Mouse (Mus musculus): ENCODE results near the gene Nrxn3.

Nrxn3 gene

GRCm38 (mm10) chr12:90131927-90132869 is 1409.5 kb downstream of the Nrxn3 start:
- no peak for DNase-seq (ENCODE audit: low spot score)

GRCm38 (mm10) chr12:90142011-90142410 is 1419.3 kb downstream of the Nrxn3 start:
- no peak for DNase-seq (ENCODE audit: low spot score)

GRCm38 (mm10) chr12:90144247-90144646 is 1421.6 kb downstream of the Nrxn3 start:
- DNase-seq (ENCODE audit: low spot score), result no peak

GRCm38 (mm10) chr12:90158131-90158772 is 1435.6 kb downstream of the Nrxn3 start:
- no peak for DNase-seq (ENCODE audit: low spot score)

GRCm38 (mm10) chr12:90159911-90160310 is 1437.2 kb downstream of the Nrxn3 start:
- DNase-seq (ENCODE audit: low spot score), result no peak

- DNase-seq (ENCODE audit: low spot score), result no peak
These were observed 1443.4 kb downstream of the Nrxn3 start for GRCm38 (mm10) chr12:90166118-90166517.

- DNase-seq (ENCODE audit: low spot score), result no peak
These were observed 1458.9 kb downstream of the Nrxn3 start for GRCm38 (mm10) chr12:90181566-90181965.

GRCm38 (mm10) chr12:90183021-90183420 is 1460.3 kb downstream of the Nrxn3 start:
- no peak for DNase-seq (ENCODE audit: low spot score)

- DNase-seq (ENCODE audit: low spot score), result no peak
These were observed 1473.5 kb downstream of the Nrxn3 start for GRCm38 (mm10) chr12:90196161-90196560.

GRCm38 (mm10) chr12:90197994-90198393 is 1475.3 kb downstream of the Nrxn3 start:
- DNase-seq (ENCODE audit: low spot score), result no peak

- DNase-seq (ENCODE audit: low spot score), result no peak
These were observed 1479.8 kb downstream of the Nrxn3 start for GRCm38 (mm10) chr12:90202501-90202900.

GRCm38 (mm10) chr12:90211410-90211809 is 1488.7 kb downstream of the Nrxn3 start:
- DNase-seq (ENCODE audit: low spot score), result no peak

- no peak for DNase-seq (ENCODE audit: low spot score)
These were observed 1494.4 kb downstream of the Nrxn3 start for GRCm38 (mm10) chr12:90217060-90217459.

- DNase-seq (ENCODE audit: low spot score), result no peak
These were observed 1506.4 kb downstream of the Nrxn3 start for GRCm38 (mm10) chr12:90229062-90229461.

GRCm38 (mm10) chr12:90236093-90236492 is 1513.4 kb downstream of the Nrxn3 start:
- DNase-seq (ENCODE audit: low spot score), result no peak

- no peak for DNase-seq (ENCODE audit: low spot score)
These were observed 1537.6 kb downstream of the Nrxn3 start for GRCm38 (mm10) chr12:90260301-90260700.

- no peak for DNase-seq (ENCODE audit: low spot score)
These were observed 1545.4 kb downstream of the Nrxn3 start for GRCm38 (mm10) chr12:90268111-90268510.

- no peak for DNase-seq (ENCODE audit: low spot score)
These were observed 1548.2 kb downstream of the Nrxn3 start for GRCm38 (mm10) chr12:90270763-90271379.

GRCm38 (mm10) chr12:90274621-90275236 is 1552.1 kb downstream of the Nrxn3 start:
- no peak for DNase-seq (ENCODE audit: low spot score)

- DNase-seq (ENCODE audit: low spot score), result no peak
These were observed 1558.6 kb downstream of the Nrxn3 start for GRCm38 (mm10) chr12:90281236-90281635.

- DNase-seq (ENCODE audit: low spot score), result no peak
These were observed 1560.3 kb downstream of the Nrxn3 start for GRCm38 (mm10) chr12:90283022-90283421.

GRCm38 (mm10) chr12:90302671-90303070 is 1580.0 kb downstream of the Nrxn3 start:
- DNase-seq (ENCODE audit: low spot score), result no peak
